Mouse (Mus musculus): ENCODE data around the gene 1700010B08Rik. TPM values are rescaled to one million over a fixed set of nuclear protein-coding genes. Genes with fewer than 3 reads are reported as not detected.

Gene 1700010B08Rik
- polyA plus RNA-seq, 1 experiment from 2014 or later: not detected

DNA sequence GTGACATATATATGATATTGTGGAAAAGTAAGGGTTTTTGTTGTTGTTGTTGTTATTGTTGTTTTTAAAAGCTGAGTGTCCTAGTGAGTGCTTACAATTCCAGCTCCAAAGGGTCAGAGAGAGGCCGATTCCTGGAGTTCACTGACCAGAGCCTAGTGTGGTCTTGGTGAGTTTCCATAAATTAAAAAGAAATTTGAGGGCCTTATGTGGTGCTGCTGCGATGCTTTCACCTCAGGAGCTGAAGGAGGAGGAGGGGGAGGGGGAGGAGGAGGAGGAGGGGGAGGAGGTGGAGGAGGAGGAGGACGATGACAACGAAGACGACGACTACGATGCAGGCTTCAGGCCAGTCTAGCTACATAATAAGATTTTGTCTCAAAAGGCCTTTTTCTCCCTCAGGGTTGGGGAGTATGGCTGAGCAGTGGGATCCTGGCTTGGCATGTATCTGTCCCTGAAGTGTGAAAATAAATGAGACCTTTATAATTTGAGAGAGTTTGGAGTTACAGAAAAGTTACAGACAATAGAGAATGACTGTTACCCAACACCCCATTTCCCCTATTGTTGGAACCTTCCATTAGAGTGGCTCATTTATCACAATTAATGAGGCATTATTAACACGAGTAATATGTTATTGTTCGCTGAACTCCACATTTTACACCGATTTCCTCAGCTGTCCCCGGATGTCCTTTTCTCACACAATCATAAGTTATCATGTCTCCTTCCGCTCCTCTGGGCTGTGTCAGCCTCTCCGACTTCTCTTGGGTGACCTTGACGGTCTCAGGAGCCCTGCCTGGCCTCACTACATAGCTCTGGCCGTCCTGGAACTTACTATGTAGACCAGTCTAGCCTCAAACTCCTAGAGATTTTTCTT lies 6.0 kb downstream of the 1700010B08Rik start:
- Histone ChIP-seq H3K9ac (replicated peaks) (no peak overlapping the region), H3K4me3 (no peak overlapping the region), H3K36me3 (no peaks in the 10 kb centered on the region), H3K27ac (replicated peaks) (no peak overlapping the region), H3K4me1 (peaks cover 6% of the 10 kb centered on the region), H3K9me3 (no peaks in the 10 kb centered on the region), H3K4me2 (replicated peaks) (no peak overlapping the region), H3K27me3 (no peaks in the 10 kb centered on the region)
- 50% methylated on average over 15 of the region's 15 CpGs for WGBS
- ATAC-seq (replicated peaks): no peak

DNA sequence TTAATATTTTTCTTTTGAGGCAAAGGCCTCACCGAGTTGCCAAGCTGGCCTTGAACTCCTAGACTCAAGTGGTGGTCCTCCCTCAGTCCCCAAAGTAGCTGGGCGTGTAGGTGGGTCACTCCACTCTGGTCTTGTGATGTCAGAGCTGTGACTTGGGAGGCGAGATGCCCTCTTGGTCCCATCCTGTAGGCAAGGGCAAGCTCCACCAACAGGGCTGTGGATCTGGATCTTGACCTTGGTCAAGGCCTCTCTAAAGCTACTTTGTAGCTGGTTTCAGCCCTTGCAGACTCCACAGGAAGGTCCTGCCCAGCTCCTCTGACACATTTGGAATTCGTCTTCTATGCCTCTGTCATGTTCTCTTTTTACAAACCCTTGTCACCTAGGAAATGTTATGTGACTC lies 6.6 kb downstream of the 1700010B08Rik start:
- H3K36me3 ChIP-seq: no peaks in the 10 kb centered on the region
- no peaks in the 10 kb centered on the region for H3K9me3 ChIP-seq
- no peak overlapping the region for H3K27ac ChIP-seq (replicated peaks)
- H3K9ac ChIP-seq (replicated peaks): no peak overlapping the region
- no peak overlapping the region for H3K4me2 ChIP-seq (replicated peaks)
- peaks cover 12% of the 10 kb centered on the region for H3K4me1 ChIP-seq
- ATAC-seq (replicated peaks): no peak
- H3K27me3 ChIP-seq: no peaks in the 10 kb centered on the region
- 91% methylated on average over 4 of the region's 4 CpGs for whole genome bisulfite sequencing
- no peak overlapping the region for H3K4me3 ChIP-seq

DNA sequence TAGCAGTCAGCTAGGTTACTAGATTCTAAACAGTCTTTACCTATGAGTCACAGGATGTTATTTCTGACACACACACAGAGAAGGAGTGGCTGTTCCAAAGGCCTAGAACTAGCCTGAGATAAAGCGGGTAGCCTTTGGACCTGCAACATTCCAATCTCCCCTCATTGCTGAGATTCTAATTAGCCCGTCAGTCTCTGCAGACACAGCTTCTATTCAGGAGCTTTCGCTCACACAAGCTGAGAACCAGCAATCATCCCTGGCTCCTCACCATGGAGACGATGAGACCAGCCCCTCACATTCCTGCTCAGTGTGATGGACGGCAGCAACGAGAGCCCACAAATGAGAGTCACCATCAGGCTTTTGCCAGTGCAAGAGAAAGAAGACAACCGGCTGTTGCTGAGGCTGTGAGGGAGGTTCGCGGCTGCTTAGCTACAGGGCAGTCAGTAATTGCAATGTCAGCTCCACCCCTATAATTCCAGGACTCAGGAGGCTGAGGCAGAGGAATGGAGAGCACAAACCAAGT lies 11.3 kb downstream of the 1700010B08Rik start:
- Histone ChIP-seq H3K27ac (replicated peaks) (peak overlapping the region; percentile 38), H3K9ac (replicated peaks) (no peak overlapping the region), H3K9me3 (no peaks in the 10 kb centered on the region), H3K36me3 (no peaks in the 10 kb centered on the region), H3K27me3 (no peaks in the 10 kb centered on the region), H3K4me1 (peaks cover 12% of the 10 kb centered on the region), H3K4me3 (no peak overlapping the region), H3K4me2 (replicated peaks) (no peak overlapping the region)
- 2% methylated on average over 9 of the region's 9 CpGs for WGBS
- ATAC-seq (replicated peaks): peak; percentile 74

DNA sequence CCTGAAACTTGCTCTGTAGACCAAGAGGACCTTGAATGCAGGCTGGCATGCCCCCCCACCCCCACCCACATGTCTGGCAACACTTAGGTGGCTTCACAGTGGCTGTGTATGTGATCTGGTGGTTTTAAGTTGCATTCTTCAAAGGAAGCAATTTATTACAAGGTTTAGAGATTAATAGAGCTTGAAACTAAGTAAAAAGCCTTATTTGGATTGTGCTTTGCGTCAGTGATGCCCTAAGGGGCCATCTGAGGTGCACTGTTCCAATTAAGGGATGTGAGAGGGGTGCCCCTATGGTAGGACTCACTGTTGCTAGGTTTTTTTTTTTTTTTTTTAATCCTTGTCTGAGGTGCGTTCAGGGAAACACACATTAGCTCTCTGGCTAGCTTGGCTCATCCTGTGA lies 15.2 kb downstream of the 1700010B08Rik start:
- Histone ChIP-seq H3K9me3 (no peaks in the 10 kb centered on the region), H3K4me1 (peaks cover 20% of the 10 kb centered on the region), H3K27me3 (no peaks in the 10 kb centered on the region), H3K27ac (replicated peaks) (no peak overlapping the region), H3K4me3 (no peak overlapping the region), H3K4me2 (replicated peaks) (no peak overlapping the region), H3K9ac (replicated peaks) (no peak overlapping the region), H3K36me3 (no peaks in the 10 kb centered on the region)
- no peak for ATAC-seq (replicated peaks)
- WGBS: 52% methylated on average over 2 of the region's 2 CpGs

DNA sequence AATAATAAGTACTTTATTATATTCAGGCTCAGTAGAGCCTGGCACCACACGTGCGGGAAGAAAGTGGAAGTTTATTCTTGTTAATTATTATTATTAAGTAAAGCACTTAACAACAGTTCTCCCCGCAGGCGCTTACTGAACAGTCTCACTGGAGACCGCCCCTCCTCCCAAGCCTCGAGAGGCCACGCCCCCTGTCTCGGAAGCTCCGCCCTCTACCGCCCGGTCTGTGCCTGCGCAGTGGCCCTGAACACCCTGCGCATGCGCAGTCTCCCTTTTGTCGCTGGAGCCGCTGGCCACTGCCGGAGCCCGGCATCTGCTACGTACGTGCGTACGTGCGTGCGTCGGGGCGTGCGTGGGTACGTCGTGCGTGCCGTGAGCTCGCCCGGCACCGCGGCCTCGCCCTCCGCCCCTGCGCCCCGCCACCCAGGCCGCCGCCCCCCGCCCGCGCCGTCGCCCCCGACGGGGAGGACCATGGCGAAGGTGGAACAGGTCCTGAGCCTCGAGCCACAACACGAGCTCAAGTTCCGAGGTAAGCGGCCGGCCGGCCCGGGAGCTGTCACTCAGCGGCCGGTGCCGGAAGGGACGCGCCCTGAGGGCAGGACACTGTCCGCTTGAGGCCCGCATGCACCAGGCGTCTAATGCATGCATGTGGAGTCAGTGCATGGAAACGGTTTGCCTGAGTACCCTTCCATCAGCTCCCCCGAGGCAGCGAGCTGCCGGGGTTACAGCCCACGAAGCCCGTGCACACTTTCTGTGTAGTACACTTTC lies 18.2 kb downstream of the 1700010B08Rik start, which contains the start of gene Vapb:
Vapb (plus strand) TSS at position 290 of the 768 bp plus-strand sequence.
- ATAC-seq (replicated peaks): peak; percentile 98
- Histone ChIP-seq H3K9me3 (no peaks in the 10 kb centered on the region), H3K27ac (replicated peaks) (peak within 1 kb of the TSS; percentile 79), H3K9ac (replicated peaks) (peak within 1 kb of the TSS; percentile 79), H3K4me3 (peak within 1 kb of the TSS; percentile 65), H3K4me1 (peaks cover 16% of the 10 kb centered on the region), H3K4me2 (replicated peaks) (peak within 1 kb of the TSS; percentile 62), H3K36me3 (no peaks in the 10 kb centered on the region), H3K27me3 (no peaks in the 10 kb centered on the region)
- WGBS: under 1% methylated on average over 70 of the region's 70 CpGs

DNA sequence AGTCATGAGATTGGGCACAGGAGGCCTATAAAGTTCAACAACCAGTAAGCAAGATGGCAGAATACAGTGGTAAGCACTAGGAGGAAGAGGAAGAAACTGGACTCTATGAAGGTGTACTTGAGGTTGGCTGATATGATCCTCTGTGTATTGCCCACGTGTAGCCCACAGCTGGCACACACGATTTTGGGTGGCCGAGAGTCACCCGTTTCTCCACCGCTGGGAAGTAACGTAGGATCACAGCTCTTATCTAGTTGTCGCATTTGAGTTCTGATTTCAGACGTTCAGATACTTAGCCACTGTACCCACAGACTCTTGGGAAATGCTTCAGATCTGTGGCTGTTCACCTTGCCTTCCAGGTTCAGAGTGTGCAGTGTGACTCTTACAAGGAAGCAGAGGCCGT lies 19.0 kb downstream of the 1700010B08Rik start:
- Histone ChIP-seq H3K27me3 (no peaks in the 10 kb centered on the region), H3K4me3 (peak overlapping the region; percentile 65), H3K4me1 (peaks cover 16% of the 10 kb centered on the region), H3K36me3 (no peaks in the 10 kb centered on the region), H3K4me2 (replicated peaks) (peak overlapping the region; percentile 62), H3K9me3 (no peaks in the 10 kb centered on the region), H3K9ac (replicated peaks) (peak overlapping the region; percentile 79), H3K27ac (replicated peaks) (no peak overlapping the region)
- ATAC-seq (replicated peaks): no peak
- WGBS: 83% methylated on average over 9 of the region's 9 CpGs

DNA sequence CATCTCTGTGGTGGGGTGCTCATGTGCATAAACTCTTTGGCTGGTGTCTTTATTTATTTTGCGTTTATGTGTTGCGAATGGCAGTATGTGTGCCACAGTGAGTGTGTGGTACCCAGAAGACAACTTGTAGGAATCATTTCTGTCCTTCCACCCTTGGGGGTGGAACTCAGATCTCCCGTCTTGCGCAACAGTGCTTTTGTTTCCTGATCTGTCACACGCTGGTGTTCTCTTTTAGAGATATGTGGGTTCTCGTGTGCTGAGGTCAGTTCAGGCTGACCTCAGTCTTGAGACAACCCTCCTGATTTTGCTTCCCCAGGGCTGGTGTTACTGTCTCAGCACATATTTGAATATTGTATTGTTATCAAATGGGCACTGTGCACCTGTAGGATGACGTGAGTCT lies 19.9 kb downstream of the 1700010B08Rik start:
- no peaks in the 10 kb centered on the region for H3K9me3 ChIP-seq
- 95% methylated on average over 7 of the region's 7 CpGs for WGBS
- no peak overlapping the region for H3K4me2 ChIP-seq (replicated peaks)

DNA sequence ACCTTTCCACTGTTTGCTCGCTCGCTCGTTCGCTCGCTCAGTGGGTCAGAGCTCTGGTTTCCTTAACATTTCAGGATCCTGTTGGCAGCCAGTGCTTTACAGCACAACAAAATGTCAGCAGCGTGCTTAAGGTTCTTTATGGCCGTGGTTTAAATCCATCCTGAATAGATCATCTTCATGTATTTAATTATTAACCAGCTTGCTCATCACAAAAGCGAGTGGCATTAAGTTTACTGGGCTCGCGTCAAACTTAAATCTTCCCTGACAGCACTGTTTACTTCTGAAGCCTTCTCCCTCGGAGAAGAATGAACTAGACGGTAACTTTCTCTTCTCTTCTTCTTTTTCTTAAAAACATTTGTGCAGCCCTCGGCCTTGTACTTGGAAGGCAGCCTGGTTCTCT lies 22.9 kb downstream of the 1700010B08Rik start:
- H3K27me3 ChIP-seq: no peaks in the 10 kb centered on the region
- H3K9ac ChIP-seq (replicated peaks): no peak overlapping the region
- H3K27ac ChIP-seq (replicated peaks): no peak overlapping the region
- no peak overlapping the region for H3K4me2 ChIP-seq (replicated peaks)
- peaks cover 16% of the 10 kb centered on the region for H3K4me1 ChIP-seq
- H3K4me3 ChIP-seq: no peak overlapping the region
- no peaks in the 10 kb centered on the region for H3K36me3 ChIP-seq
- ATAC-seq (replicated peaks): no peak
- no peaks in the 10 kb centered on the region for H3K9me3 ChIP-seq
- WGBS: 83% methylated on average over 13 of the region's 13 CpGs

More for the DNA sequence above, 19.9 kb downstream of the 1700010B08Rik start:
- H3K36me3 ChIP-seq: no peaks in the 10 kb centered on the region
- H3K4me3 ChIP-seq: no peak overlapping the region
- H3K27ac ChIP-seq (replicated peaks): no peak overlapping the region
- H3K27me3 ChIP-seq: no peaks in the 10 kb centered on the region
- no peak for ATAC-seq (replicated peaks)
- H3K4me1 ChIP-seq: peaks cover 16% of the 10 kb centered on the region
- no peak overlapping the region for H3K9ac ChIP-seq (replicated peaks)

DNA sequence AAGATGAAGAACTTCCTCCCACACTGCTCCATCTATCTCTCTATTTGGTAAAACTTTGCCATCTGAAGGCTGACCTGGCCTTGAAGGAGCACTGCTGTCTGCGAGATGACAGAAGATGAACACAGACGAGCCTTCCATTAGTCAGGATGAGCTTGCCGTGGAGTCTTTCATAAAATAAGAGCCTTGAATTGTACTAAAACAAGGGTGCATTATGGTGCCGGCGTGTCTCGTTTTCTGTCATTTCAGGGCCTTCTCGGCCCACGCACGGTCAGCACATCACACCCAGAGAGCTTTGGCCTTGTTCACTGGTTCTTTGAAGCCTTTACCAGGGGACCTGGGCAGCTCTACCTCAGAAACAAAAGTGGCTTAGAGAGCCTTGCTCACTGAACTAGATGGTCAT lies 23.5 kb downstream of the 1700010B08Rik start:
- ATAC-seq (replicated peaks): no peak
- no peak overlapping the region for H3K9ac ChIP-seq (replicated peaks)
- no peaks in the 10 kb centered on the region for H3K27me3 ChIP-seq
- 88% methylated on average over 9 of the region's 9 CpGs for WGBS
- no peak overlapping the region for H3K4me2 ChIP-seq (replicated peaks)
- H3K4me3 ChIP-seq: no peak overlapping the region
- H3K9me3 ChIP-seq: no peaks in the 10 kb centered on the region
- H3K36me3 ChIP-seq: no peaks in the 10 kb centered on the region
- peaks cover 16% of the 10 kb centered on the region for H3K4me1 ChIP-seq
- no peak overlapping the region for H3K27ac ChIP-seq (replicated peaks)

DNA sequence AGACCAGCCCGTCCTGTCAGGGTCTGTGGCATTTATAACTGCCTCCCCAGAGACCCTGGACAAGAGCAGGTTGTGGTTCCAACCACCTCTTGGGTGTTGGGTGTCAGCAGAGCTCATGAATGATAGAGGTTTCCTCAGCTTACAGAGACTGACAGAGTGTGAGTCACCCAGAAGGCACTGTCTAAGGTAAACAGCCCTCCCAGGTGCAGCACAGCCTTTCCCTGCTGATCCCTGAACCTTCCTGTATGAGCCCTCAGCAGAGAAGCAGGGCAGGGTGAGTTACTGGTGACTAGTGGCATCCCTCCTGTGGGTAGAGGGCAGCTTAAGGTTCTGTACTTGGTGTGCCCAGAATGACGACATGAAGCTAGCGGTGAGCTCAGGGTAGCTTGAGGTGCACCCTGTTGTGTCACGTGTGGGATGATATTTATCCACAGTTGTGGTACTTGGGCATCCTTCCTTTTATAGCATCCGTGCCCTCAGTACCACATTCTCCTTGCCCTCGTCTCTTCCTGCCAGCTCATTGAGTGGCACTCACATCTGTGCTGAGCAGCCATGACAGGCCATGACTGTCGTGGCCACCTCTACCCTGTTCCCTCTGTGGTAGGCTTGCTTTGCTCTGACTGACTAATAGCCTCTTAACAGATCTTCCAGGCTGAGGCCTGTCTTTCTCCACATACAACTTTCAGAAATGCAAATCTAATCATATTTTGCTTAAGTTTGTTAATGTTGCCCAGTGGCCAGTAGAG lies 25.0 kb downstream of the 1700010B08Rik start:
- H3K4me2 ChIP-seq (replicated peaks): no peak overlapping the region
- no peaks in the 10 kb centered on the region for H3K9me3 ChIP-seq
- H3K36me3 ChIP-seq: no peaks in the 10 kb centered on the region
- H3K4me3 ChIP-seq: no peak overlapping the region
- no peak for ATAC-seq (replicated peaks)
- H3K4me1 ChIP-seq: peaks cover 8% of the 10 kb centered on the region; the same call in 1 of the 2 replicates
- H3K9ac ChIP-seq (replicated peaks): no peak overlapping the region
- no peaks in the 10 kb centered on the region for H3K27me3 ChIP-seq
- no peak overlapping the region for H3K27ac ChIP-seq (replicated peaks)
- WGBS: 90% methylated on average over 7 of the region's 7 CpGs

DNA sequence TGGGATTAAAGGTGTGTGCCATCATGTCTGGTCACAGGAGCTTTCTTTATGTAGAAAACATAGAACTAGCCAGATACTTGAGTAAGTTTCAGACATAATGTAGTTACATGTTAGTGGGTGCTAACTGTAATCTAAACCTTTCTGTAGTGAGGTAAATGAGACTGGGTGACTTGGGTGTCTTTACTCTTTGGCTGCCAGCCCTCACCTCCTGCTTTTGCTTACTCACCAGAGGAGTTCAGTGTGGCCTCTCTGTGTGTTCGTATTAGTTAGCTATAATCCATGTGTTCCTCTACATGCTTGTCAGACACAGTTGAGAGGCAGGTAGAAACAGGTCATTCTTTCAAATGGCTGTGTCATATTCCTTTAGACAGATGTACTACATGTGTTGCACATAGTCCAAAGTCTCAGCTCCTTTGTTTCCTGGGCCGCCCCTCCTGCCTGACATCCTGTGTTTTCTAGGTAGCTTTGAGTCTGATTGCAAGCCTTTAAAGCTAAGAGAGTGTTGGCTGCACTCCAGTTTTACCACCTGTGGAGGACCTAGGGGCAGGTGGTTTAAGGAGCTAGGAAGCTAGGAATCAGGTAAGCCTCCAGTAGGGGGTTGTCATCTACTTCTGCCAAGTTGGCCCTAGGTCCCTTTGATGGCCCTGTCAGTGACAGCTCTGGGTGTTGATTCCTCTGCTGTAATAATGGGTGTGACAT lies 29.9 kb downstream of the 1700010B08Rik start:
- no peak overlapping the region for H3K4me3 ChIP-seq
- no peak overlapping the region for H3K27ac ChIP-seq (replicated peaks)
- H3K9ac ChIP-seq (replicated peaks): no peak overlapping the region
- no peaks in the 10 kb centered on the region for H3K36me3 ChIP-seq
- H3K4me2 ChIP-seq (replicated peaks): no peak overlapping the region
- WGBS: 88% methylated on average over 2 of the region's 2 CpGs
- no peaks in the 10 kb centered on the region for H3K4me1 ChIP-seq
- no peak for ATAC-seq (replicated peaks)
- H3K27me3 ChIP-seq: no peaks in the 10 kb centered on the region
- no peaks in the 10 kb centered on the region for H3K9me3 ChIP-seq

Data from forebrain, embryonic 15.5 days (tissue).